Mouse (Mus musculus) heart, embryonic 14.5 days (tissue): ENCODE results near the gene Mapre3. TPM values are rescaled to one million over a fixed set of nuclear protein-coding genes. Genes with fewer than 3 reads are reported as not detected.

Experiments used
- ATAC-seq: fragments of 200-750 bp; cut with Nextera tagmentation; 2 replicates; pipeline ENCODE4 v1.8.0; 2017; ENCODE audit warnings: low read depth, moderate TSS enrichment; ENCODE audit not compliant: insufficient number of reproducible peaks, insufficient read depth, low FRiP score
- H3K27ac ChIP-seq, 2 experiments: fragments of 200-500 bp in 1 of 2; fragments of 300-500 bp in 1 of 2; sonication (generic) in 1 of 2; replicated peaks in 1 of 2; 2 replicates each; pipeline ENCODE4 v1.5.1; 2012 to 2014; ENCODE audit warnings: low read depth in 2 of 2, low read length in 2 of 2, control low read depth in 1 of 2, mild to moderate bottlenecking in 1 of 2, mixed read lengths in 1 of 2; ENCODE audit not compliant: control insufficient read depth in 1 of 2, insufficient read depth in 1 of 2
- H3K27me3 ChIP-seq: fragments of 300-500 bp; sonication (generic); 2 replicates; pipeline ENCODE4 v1.6.1; 2014; ENCODE audit warnings: mild to moderate bottlenecking, low read length, control low read depth; ENCODE audit not compliant: control insufficient read depth, insufficient read depth
- H3K36me3 ChIP-seq: fragments of 300-500 bp; sonication (generic); 2 replicates; pipeline ENCODE4 v1.6.1; 2014; ENCODE audit warnings: mild to moderate bottlenecking, control low read depth, low read length, mixed read lengths; ENCODE audit not compliant: control insufficient read depth, insufficient read depth
- H3K4me1 ChIP-seq, 2 experiments: fragments of 200-500 bp in 1 of 2; fragments of 300-500 bp in 1 of 2; sonication (generic) in 1 of 2; 2 replicates each; pipeline ENCODE4 v1.6.1; 2012 to 2014; ENCODE audit warnings: low read length in 2 of 2, control low read depth in 1 of 2, mixed read lengths in 1 of 2; ENCODE audit not compliant: control insufficient read depth in 2 of 2, insufficient read depth in 2 of 2
- H3K4me2 ChIP-seq: fragments of 300-500 bp; sonication (generic); 2 replicates; pipeline ENCODE4 v1.6.1; 2014; ENCODE audit warnings: mild to moderate bottlenecking, low read length
- H3K4me3 ChIP-seq, 2 experiments: fragments of 200-500 bp in 1 of 2; fragments of 300-500 bp in 1 of 2; sonication (generic) in 1 of 2; 2 replicates each; pipeline ENCODE4 v1.5.1; 2012 to 2014; ENCODE audit warnings: low read length in 2 of 2, mild to moderate bottlenecking in 2 of 2, control low read depth in 1 of 2, low read depth in 1 of 2, moderate library complexity in 1 of 2; ENCODE audit not compliant: control insufficient read depth in 1 of 2, insufficient read depth in 1 of 2
- H3K9ac ChIP-seq: fragments of 300-500 bp; sonication (generic); 2 replicates; pipeline ENCODE4 v1.6.1; 2014; ENCODE audit warnings: mild to moderate bottlenecking, low read length
- H3K9me3 ChIP-seq: fragments of 300-500 bp; sonication (generic); 2 replicates; pipeline ENCODE4 v1.6.1; 2016; ENCODE audit warnings: low read length, control low read depth; ENCODE audit not compliant: control insufficient read depth
- WGBS: fragments of 180-500 bp; shearing (Covaris S2); extraction: QIAGEN DNeasy Blood & Tissue Kit; methylation state at CpG from one replicate; pipeline ENCODE4 v1.1.7; 2014; 5-methylcytosine and 5-hydroxymethylcytosine counted together
- polyA plus RNA-seq: library from polyadenylated mRNA; unstranded; fragments of >200 nt; fragmentation: Nextera tagmentation; extraction: Ambion mirVana; gene quantifications from 2 replicates; pipeline ENCODE4 v1.2.1, GENCODE M21; 2014

Mapre3 gene
- polyA plus RNA-seq, 1 experiment from 2014 or later: 18.4 TPM

GRCm38 (mm10) chr5:30824124-30824988 is 9.9 kb downstream of the Mapre3 start:
- ATAC-seq: no peak
- Histone ChIP-seq H3K4me1 (peaks cover 0 to 3% of the 10 kb centered on the region in 2 experiments; a peak in 1 of 4 replicates), H3K36me3 (no peaks in the 10 kb centered on the region), H3K4me2 (no peak overlapping the region), H3K27me3 (no peaks in the 10 kb centered on the region), H3K27ac (no peak overlapping the region), H3K9ac (no peak overlapping the region), H3K9me3 (no peaks in the 10 kb centered on the region), H3K4me3 (no peak overlapping the region)
- WGBS: 89% methylated on average over 11 of the region's 11 CpGs

- Histone ChIP-seq H3K9ac (no peak overlapping the region), H3K9me3 (no peaks in the 10 kb centered on the region), H3K4me2 (no peak overlapping the region), H3K4me1 (peaks cover 0 to 3% of the 10 kb centered on the region in 2 experiments; a peak in 1 of 4 replicates), H3K27me3 (no peaks in the 10 kb centered on the region), H3K36me3 (no peaks in the 10 kb centered on the region), H3K4me3 (no peak overlapping the region), H3K27ac (no peak overlapping the region)
- no peak for ATAC-seq
- 36% methylated on average over 10 of the region's 10 CpGs for WGBS
Observed at GRCm38 (mm10) chr5:30825166-30825565, 10.7 kb downstream of the Mapre3 start.

- no peak overlapping the region for H3K27ac ChIP-seq
- H3K4me1 ChIP-seq: peaks cover 0 to 3% of the 10 kb centered on the region in 2 experiments; a peak in 1 of 4 replicates
- no peak overlapping the region for H3K9ac ChIP-seq
- H3K4me2 ChIP-seq: no peak overlapping the region
- no peak for ATAC-seq
- H3K36me3 ChIP-seq: no peaks in the 10 kb centered on the region
- WGBS: 67% methylated on average over 6 of the region's 6 CpGs
- no peaks in the 10 kb centered on the region for H3K27me3 ChIP-seq
- no peaks in the 10 kb centered on the region for H3K9me3 ChIP-seq
- no peak overlapping the region for H3K4me3 ChIP-seq
Observed at GRCm38 (mm10) chr5:30825821-30826220, 11.4 kb downstream of the Mapre3 start.

GRCm38 (mm10) chr5:30833416-30833815 is 19.0 kb downstream of the Mapre3 start:
- no peak for ATAC-seq
- 82% methylated on average over 3 of the region's 3 CpGs for WGBS
- H3K36me3 ChIP-seq: no peaks in the 10 kb centered on the region
- no peak overlapping the region for H3K4me3 ChIP-seq
- no peaks in the 10 kb centered on the region for H3K27me3 ChIP-seq
- no peak overlapping the region for H3K27ac ChIP-seq
- H3K9me3 ChIP-seq: peaks cover 11% of the 10 kb centered on the region
- H3K4me2 ChIP-seq: no peak overlapping the region
- no peaks in the 10 kb centered on the region for H3K4me1 ChIP-seq
- no peak overlapping the region for H3K9ac ChIP-seq

- ATAC-seq: no peak
- Histone ChIP-seq H3K27me3 (no peaks in the 10 kb centered on the region), H3K4me2 (no peak overlapping the region), H3K4me1 (no peaks in the 10 kb centered on the region), H3K27ac (no peak overlapping the region), H3K4me3 (no peak overlapping the region), H3K9me3 (peaks cover 11% of the 10 kb centered on the region), H3K36me3 (no peaks in the 10 kb centered on the region), H3K9ac (no peak overlapping the region)
- WGBS: 75% methylated on average over 2 of the region's 2 CpGs
Observed at GRCm38 (mm10) chr5:30839731-30840130, 25.3 kb downstream of the Mapre3 start.

GRCm38 (mm10) chr5:30841896-30842295 is 27.5 kb downstream of the Mapre3 start:
- H3K27me3 ChIP-seq: no peaks in the 10 kb centered on the region
- peaks cover 7% of the 10 kb centered on the region for H3K9me3 ChIP-seq
- no peak overlapping the region for H3K27ac ChIP-seq
- ATAC-seq: no peak
- H3K36me3 ChIP-seq: no peaks in the 10 kb centered on the region
- H3K4me3 ChIP-seq: no peak overlapping the region
- WGBS: 37% methylated on average over 3 of the region's 3 CpGs
- H3K9ac ChIP-seq: no peak overlapping the region
- H3K4me1 ChIP-seq: no peaks in the 10 kb centered on the region
- no peak overlapping the region for H3K4me2 ChIP-seq

GRCm38 (mm10) chr5:30849891-30850555 is 35.6 kb downstream of the Mapre3 start:
- Histone ChIP-seq H3K9me3 (no peaks in the 10 kb centered on the region), H3K4me2 (no peak overlapping the region), H3K27me3 (no peaks in the 10 kb centered on the region), H3K4me1 (peaks cover 12% of the 10 kb centered on the region in 2 experiments), H3K9ac (no peak overlapping the region), H3K27ac (no peak overlapping the region), H3K4me3 (no peak overlapping the region), H3K36me3 (no peaks in the 10 kb centered on the region)
- 32% methylated on average over 6 of the region's 6 CpGs for WGBS
- ATAC-seq: no peak
